Mouse (Mus musculus): ENCODE results near the gene Anks3.

Anks3 gene

GRCm38 (mm10) chr16:4968426-4968825, 4.4 kb upstream of the Anks3 start:
- in situ Hi-C loops (cut with MseI, MboI): no loop called here

GRCm38 (mm10) chr16:4965392-4966129, 1.6 kb upstream of the Anks3 start:
- in situ Hi-C loops (cut with MseI, MboI): no loop called here

DNA sequence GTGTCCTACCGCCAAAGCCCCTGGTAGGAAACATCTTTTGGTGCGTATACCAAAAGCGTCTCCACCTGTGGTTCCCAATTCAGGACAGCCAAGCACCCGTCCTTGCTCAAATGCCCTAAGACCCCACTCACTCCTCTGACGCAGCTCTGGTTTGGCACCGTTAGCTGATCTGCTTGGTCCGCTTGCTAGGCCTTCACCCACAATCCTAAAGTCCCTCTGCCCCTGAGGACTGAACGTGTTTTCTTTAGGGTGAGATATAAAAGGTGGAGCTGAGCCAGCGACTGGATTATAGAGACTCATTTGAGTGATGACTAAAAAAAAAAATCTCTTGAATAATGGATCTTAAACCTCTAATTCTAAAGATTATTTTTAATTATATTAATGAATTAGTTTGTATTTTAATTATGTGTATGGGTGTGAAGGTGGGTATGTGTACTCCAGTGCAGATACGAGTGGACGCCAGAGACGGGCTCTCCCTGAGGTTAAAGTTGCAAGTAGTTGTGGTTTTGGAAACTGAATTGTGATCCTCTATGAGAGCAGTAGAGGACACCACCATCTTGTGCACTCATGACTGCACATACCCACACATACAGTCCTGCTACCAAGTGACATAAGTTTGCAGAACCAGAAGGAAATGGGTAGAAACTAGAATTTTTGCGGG, 856 bp upstream of the Anks3 start:
- in situ Hi-C loops (cut with MseI, MboI): no loop called here

DNA sequence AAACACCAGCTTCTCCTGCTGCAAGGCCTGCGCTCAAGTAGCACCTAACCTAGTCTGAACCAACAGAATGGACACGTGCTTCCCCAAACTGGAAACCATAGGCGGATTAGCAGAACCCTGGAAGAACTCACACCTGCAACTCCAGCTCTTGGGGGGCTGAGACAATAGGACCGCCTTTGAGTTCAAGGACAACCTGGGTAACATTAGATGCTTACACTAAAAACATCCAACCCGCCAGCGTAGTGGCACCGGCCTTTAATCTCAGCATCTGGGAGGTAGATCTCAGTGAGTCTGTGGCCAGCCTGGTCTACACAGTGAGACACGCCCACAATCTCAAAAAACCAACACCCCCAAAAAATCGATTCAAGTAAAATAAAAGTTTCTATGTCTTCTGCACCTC, 659 bp downstream of the Anks3 start:
- in situ Hi-C loops (cut with MseI, MboI): no loop called here

DNA sequence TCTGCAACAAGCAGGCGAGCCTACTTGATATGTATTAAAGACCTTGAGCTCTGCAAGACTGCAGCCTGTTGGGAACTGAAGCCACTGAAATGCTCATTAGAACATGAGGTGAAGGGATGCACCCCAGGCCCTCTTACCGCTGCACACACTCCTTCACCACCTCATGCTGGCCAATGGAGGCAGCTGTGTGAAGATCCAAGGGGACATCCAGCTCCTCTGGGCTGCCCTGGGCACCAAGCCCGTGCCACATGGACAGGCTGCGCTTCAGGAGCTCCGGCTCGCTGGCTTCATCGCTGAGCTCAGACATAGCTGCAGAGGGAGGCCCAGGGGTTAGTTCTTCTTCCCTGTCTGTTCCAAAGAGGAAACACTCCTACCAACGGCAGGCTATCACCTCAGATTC, 3.7 kb downstream of the Anks3 start:
- in situ Hi-C loops (cut with MseI, MboI): no loop called here

DNA sequence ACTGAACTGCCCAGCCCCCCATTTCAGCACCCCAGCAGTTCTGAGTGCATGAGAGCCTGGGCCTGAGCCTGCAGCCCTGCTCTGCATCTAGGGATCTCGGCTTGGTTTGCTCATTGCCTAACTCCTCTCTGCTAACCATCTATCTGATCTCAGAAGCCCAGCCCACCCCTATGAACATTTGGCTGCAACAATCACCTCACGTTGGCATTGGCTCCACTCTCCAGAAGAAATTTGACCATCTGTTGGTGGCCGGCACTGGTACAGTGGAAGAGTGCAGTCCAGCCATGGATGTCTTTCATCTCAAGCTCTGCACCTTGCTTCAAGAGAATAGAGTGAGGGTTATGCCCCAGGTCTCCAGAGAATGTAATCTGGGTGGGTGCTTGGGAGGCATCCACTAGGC, 6.6 kb downstream of the Anks3 start:
- in situ Hi-C loops (cut with MseI, MboI): no loop called here

- in situ Hi-C loops (cut with MseI, MboI): no loop called here
Measured at GRCm38 (mm10) chr16:4956609-4957008, 7.4 kb downstream of the Anks3 start.

DNA sequence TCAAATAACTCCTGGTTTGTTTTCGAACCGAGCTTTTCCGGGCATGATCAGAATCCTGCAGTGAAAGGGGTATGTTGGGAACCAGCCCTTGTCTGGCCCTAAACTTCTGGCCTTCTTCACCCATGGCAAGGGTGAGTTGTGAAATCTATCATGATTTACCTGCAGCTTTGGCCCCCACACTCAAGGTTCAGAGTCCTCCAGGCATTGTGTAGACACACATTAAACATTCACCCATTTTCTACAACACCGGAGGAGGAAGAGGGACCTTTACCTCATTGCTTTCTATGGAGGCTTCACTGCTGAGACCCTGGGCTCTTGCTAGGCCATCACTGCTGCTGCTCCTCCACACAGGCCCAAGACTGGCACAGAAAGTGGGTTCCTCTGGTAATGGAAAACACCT, 16.6 kb downstream of the Anks3 start:
- in situ Hi-C loops (cut with MseI, MboI): no loop called here

GRCm38 (mm10) chr16:4946155-4946554, 17.9 kb downstream of the Anks3 start:
- in situ Hi-C loops (cut with MseI, MboI): no loop called here

GRCm38 (mm10) chr16:4945415-4945814, 18.6 kb downstream of the Anks3 start:
- in situ Hi-C loops (cut with MseI, MboI): no loop called here

GRCm38 (mm10) chr16:4943431-4943830, 20.6 kb downstream of the Anks3 start:
- in situ Hi-C loops (cut with MseI, MboI): no loop called here

DNA sequence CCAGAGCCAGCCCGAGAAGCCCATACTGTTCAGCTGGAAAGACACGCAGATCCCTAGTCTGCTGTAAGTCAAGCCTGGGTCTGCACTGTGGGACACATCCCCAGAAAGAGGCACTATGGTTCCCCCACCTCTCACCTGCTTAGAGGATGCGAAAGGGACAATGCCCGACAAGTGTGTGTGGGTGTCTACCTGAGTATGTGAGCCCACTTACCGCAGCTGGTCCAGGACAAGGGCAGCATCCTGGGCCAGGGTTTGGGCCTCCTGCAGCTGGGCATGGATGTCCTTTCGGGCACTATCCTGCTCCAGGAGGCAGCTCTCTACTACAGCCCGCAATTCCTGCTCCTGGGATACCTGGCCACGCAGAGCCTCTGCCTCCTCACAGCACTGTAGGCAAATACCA, 21.1 kb downstream of the Anks3 start:
- in situ Hi-C loops (cut with MseI, MboI): no loop called here

DNA sequence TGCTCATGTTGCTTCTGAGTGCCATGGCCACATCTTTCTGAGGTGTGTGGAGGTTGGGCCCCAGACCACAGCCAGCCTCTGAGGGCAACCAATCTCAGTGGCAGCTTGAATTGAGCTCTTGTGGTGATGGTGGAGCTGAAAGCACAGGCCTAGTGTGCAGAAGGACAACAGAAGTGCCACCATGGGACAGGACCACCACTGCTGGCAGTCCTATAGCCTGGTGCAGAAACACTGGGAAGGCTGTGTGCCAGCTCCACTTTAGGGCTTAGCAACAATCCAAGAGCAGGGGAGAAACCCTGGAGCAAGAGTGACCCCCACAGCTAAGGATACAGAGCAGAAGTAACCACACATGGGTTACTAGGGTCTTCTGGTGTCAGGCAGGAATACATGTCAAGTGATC, 23.0 kb downstream of the Anks3 start:
- in situ Hi-C loops (cut with MseI, MboI): no loop called here

DNA sequence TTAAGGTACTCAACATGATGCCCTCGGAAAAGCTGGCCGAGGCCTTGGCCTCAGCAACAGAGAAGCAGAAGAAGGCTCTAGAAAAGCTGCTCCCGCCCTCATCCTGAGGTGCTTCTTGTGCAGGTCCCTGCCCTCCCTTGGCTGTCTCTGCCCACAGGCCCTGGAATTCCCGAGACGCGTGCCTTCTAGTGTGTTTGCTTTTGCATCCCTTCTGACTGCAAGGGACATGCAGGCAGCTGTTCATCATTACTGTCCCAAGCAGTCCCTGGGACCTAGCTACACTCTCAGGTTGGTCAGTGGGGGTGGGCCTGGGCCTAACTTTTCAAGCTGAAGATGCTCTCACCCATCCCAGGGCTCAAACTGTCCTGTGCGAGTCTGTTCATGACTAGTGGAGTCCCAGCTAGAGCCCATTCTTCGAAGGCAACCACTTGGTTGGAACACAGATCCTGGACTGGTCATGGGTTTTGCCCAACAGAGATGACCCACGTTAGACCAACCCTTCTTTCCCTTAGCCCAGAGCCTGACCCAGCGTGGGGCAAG, 23.6 kb downstream of the Anks3 start:
- in situ Hi-C loops (cut with MseI, MboI): no loop called here

DNA sequence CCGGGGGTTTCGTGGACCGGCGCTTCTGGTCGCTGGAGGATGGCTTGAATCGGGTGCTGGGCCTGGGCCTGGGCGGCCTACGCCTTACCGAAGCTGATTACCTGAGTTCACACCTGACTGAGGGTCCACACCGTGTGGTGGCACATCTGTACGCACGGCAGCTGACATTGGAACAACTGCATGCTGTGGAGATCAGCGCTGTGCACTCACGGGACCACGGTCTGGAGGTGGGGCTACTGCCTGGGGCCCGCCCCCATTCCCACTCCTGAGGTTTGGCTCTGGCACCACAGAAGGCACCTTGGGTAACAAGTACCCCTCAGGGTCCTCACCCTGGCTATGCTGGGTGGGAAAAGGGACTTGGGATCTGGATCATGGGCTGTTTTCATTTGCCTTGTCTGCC, 24.6 kb downstream of the Anks3 start:
- in situ Hi-C loops (cut with MseI, MboI): no loop called here

DNA sequence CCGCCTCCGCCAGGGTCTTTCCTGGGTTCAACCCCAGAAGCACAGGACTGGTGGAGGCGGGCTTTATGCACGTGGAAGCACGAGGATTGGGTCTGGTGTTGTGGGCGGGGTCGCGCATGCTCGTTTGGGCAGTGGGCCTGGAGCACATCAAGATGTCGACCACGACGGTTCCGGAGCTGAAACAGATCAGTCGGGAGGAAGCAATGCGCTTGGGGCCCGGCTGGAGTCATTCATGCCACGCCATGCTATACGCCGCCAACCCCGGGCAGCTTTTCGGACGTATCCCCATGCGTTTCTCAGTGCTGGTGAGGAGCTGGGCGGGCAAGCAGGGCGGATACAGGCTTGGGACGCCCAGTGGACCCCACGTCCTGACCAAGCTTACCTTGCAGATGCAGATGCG, 25.0 kb downstream of the Anks3 start:
- in situ Hi-C loops (cut with MseI, MboI): no loop called here

DNA sequence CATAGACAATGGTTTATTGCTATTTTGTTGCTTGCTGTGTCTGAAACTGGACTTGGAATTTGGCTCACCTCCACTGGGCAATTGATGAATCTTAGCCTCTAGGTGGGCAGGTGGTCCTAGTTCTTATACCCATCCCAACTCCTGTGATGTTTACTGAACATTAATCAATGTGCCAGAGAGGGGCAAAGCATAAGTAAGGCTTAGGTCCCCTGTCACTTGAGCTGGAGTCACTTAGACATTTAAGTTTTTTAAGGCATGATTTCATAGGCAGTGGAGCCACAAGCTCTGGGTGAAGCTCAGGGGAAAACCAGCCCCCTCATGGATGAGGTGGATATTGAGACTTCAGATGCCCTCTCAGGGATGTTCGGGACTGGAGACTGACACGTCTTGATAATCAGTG, 25.5 kb downstream of the Anks3 start, which contains the start of gene Nudt16l1:
Gene Nudt16l1, plus strand, starts transcription at position 301 of the 400 bp plus-strand sequence.
- in situ Hi-C loops (cut with MseI, MboI): no loop called here

DNA sequence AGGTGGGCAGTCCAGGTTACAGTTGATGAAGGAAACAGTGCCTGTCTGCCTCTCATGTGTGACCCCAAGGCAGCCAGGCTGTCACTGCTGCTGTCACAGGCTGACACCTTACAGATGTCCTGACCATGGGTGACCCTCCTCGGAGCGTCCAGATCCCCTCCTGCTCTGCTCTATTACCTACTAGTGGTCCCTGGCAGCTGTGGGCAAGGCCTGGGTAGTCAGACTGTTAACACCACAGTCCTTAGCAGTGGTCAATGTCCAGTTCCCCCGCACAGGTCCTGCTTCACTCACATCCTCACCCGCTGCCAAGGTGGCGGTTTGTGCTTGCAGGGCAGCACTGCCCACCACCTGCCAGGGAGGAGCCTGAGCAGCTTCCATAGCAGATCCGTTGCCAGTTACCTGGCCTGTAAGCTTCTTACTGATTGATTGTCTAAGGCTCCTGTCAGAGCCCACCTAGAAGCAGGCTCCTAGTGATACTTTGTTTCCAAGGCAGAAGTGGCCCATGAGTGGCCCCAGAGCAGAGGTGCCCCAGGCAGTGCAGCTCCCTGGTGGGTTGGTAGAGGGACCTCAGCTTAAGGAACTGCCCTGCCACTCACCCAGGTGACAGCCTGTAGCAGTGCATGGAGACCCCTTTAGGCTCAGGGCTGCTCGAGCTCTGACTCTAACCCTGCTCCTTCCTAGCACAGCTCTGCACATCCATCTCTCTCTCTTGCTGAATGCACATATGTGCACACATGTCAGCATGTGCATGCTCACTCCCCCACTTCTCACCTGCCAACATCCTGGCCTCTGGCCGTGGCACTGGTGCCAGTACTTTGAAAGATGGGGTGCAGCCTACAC, 26.4 kb downstream of the Anks3 start:
- in situ Hi-C loops (cut with MseI, MboI): no loop called here

GRCm38 (mm10) chr16:4935931-4936703, 27.9 kb downstream of the Anks3 start:
- in situ Hi-C loops (cut with MseI, MboI): no loop called here

- in situ Hi-C loops (cut with MseI, MboI): no loop called here
Measured at GRCm38 (mm10) chr16:4935430-4935829, 28.6 kb downstream of the Anks3 start.

DNA sequence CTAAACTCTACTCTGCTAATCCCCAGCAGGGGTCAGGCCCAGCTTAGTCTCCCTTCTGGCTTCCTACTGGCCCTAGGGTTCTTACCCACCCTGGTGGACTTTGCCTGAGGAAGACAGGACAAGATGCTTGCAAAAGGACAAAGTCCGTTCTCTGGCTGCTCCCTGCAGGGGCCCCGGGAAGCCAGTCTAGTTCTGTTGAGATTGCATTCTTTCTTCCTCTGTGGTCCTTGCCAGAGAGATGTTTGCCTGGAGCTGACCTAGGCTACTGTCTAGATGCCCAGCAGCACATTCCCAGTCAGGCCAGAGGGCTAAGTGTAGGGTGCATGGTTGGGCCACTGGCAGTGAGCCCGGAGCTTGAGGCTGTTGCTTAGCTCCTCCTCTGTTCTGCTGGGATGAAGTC, 31.6 kb downstream of the Anks3 start:
- in situ Hi-C loops (cut with MseI, MboI): no loop called here
